Mouse (Mus musculus) WW6 (cell line): ENCODE measurements at regions not wholly inside any gene's neighbourhood (a gene's known extent, or its start where the extent isn't known, plus 50 kb on each side); places are given as distances from the start of the nearest gene placed in this dataset.
"Not testable (repeated sequence)": the region's sequence is repeated elsewhere in the genome, so short reads cannot be mapped to it uniquely, and the experiment has no call there.

Experiments
- DNase-seq: peaks from one replicate; pipeline ENCODE4 v3.0.0-alpha.2; 2013; ENCODE audit warnings: low read depth, low spot score

DNA sequence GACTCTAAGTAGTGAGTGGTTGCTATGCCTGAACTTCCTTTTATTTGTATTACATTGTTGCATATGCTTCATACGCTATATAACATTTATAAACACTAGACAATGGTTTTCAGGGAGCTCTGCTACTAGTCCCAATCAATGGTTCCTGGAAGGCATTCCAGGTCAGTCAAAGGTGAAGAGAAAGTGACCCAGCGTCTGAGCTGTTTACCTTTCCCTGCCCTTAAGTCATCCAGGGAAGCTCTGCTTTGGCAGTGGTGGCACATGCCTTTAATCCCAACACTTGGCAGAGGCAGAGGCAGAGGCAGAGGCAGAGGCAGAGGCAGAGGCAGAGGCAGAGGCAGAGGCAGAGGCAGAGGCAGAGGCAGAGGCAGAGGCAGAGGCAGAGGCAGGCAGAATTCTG is 76.5 kb upstream of the Mpdz start:
- not testable (repeated sequence) for DNase-seq

DNA sequence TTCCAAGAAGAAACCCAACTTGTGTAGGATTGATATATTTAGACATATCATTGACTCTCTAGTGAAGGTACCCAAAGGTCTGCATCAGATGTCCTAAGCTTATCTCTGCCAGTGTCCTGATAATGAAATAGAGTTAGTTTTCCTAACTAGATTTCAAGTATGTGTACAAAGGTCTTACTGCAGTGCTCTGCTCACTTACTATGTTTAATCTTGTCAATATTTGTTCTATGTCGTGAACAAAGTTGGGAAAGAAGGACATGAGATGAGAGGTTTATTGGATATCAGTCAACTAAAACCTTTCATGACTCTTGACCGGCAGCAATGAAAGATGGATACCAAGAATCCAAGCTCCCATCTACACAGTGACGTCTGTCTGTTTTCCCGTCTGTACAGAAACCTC is 71.9 kb upstream of the Mpdz start:
- no peak for DNase-seq

DNA sequence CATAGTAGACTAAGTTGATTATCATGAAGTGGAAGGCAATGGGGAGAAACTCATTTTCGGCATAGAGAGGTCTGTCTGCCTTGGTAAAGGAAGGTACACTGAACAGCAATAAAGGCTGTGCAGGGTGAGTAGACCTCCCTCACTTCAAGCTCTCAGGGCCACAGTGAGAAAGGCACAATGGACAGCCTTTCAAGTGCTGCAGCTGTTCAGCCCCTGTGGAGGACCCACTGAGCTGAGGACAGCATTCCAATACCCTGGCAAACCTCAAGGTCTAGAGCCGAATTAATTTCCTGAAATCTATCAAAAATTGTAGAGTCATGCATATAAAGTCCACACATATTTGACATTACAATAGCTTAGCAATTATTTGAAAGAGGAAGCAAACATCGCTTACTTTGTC is 69.8 kb upstream of the Mpdz start:
- DNase-seq = no peak

DNA sequence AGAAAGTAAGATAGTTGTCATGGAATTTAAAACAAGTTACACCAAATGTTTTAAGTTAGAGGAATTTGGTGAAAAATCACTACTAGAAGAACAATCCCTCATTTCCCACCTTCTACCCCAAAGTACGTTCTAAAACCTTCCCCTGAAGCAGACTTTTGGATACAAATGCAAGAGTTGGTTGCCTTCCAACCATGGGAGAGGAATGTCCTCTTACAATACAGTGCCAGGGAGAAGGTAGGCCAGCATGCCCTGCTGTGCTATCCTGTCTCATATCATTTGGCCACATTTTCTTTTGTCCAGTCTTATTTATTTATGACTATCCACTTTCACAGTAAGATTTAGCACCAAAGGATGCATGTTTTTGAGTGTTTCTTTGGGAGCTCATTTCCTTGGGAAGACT is 66.2 kb upstream of the Mpdz start:
- DNase-seq = no peak

DNA sequence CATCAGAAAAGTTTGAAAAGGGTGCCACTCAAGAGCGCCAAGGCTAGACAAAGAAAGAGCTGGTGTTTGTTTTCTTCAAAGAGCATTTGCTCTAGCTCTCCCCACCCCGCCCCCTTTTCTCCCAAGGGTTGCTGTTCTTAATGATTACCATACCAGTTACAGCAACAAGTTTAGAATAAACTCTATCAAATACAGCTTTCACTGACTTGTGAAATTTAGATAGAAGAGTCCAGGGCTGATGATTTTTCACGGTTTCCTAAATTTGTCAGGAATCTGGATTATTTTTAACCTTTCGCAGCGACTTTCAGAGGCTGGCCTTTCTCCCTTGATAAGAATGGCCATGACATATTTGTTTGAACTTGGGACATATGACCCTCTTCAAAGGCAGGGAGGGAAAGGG is 64.2 kb upstream of the Mpdz start:
- DNase-seq = no peak

DNA sequence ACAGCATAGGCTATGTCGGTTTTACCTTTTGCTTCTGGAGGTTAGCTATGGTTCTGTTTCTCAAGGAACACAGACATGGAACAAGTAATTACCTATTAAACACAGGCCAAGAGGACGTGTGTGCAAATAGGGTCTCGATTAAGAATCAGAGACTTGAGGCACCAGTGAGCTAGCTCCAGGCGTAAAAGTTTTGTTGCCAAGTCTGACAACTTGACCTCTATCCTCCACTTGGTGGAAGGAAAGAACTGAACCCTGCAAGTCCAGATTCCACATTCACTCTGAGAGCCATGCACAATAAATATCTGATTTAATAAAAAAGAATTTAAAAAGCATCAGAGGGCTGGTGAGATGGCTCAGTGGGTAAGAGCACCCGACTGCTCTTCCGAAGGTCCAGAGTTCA is 63.7 kb upstream of the Mpdz start:
- DNase-seq = no peak

DNA sequence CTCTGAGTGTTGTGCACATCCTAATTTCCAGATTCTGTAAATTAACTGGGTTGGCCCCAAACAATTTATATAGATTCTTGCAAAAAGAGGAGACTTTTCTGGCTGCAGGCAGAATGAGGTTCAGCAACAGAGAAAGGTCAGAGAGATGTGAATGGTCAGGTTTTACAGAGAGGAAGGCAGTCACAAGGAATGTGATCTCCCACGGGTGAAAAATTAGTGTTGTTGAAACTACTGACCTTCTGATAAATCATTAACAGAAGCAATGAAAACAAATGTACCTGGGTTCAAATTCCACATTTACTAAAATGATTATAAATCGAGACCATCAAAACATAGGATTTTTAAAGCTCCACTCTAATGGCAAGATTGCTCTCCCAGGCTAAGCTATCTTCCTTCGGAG is 62.5 kb upstream of the Mpdz start:
- DNase-seq = no peak

DNA sequence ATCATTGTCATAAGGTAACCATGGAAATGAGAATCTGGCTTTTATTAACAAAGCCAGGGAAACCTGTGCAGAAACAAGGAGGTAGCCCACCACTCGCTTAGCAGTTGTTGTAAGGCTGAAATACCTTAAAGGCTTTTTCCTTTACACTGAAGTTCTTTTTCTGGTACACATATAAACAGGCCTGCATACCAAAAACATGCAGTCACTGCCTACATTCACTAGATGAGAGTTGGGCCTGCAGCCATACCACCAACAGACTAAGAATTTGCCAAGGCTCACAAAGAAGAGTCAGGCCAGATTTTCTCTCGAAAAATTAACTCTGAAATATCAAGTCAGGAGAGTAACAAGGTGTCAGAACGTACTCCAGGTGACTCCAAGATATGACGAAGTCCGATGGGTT is 61.3 kb upstream of the Mpdz start:
- DNase-seq = no peak

DNA sequence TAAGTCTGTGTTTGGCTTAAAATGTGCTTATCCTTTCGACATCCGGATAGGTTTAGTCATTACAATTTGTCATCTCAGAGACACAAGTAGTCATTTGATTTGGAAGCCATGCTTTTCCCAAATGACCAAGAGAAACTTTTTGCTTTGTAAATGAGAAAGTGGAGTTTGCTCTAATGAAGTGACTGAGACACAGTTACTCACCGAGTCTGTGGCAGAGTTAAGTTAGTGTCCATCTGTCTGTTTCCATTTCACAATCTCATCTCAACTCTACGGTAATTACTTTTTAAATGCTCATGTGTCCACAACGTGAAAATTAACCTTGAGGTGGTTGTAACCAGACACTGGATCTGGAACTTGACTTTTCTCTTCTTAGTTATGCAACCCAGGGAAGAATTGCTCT is 59.2 kb upstream of the Mpdz start:
- no peak for DNase-seq

DNA sequence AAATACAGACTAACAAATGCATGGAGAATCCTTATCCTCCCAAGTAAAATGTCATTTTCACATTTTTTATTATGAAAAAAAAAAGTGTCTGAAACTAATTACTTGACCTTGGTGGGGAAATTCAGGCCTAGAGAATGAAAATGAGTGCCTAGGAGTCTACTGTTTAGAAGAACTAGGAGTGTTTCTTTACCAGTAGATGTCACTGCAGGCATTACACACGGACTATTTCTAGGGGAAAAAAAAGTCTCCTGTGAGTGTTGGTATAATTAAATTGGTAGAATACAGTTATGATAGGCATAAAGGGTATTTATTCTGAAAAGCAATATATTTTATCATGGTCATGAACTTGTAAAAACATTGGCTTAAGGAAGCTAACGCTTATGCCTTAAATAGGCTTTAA is 55.5 kb upstream of the Mpdz start:
- DNase-seq = no peak

DNA sequence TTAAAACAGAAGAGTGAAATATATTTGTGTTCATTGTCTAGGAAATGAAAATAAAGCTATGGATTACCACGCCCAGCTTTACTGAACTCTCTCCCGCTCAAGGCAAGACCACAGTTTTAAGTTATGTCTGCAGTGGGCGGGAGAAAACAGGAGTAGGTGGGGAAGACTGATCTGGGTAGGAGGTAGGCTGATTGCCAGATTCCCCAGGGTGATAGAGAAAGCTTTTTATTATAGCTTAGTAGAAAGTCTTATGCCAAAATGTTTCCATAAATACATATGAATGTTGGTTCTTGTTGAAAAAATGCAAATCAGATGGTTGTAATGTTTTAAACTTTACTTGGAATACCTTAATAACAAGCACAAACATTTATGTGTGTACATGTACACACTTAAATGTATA is 50.2 kb upstream of the Mpdz start:
- DNase-seq = no peak
